Comparison of ENCODE assay signal across 16 mouse cellular contexts in the genomic region with DNA sequence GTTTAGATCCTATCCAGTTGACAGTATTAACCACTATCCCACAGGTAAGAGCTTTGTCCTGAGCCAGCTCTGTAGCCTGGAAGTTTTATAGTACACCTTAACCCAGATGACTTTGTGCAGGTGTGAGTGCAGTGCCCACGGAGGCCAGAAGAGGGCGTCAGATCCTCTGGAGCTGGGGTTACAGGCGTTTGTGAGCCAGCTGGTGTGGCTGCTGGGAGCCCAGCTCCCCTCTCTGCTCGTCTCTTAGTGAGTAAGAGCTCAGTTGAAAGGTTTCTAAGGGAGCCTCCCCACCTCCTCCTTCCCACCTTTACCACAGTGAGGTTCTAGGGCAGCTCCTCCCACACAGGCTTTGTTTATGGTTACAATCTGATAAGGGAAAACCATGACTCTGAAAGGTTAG. TPM values are rescaled to one million over a fixed set of nuclear protein-coding genes. Genes with fewer than 3 reads are reported as not detected.
DNase-seq lines count a peak whose midpoint lies in the region; ATAC-seq and TF ChIP-seq lines count a peak whose summit lies in the region.
"Had no signal": no experiment of that assay in that cellular context is flagged by ENCODE, and none has a peak within 500 bp of the region (broad histone marks: within the 10 kb centered on the region; RNA-seq: fewer than 3 reads in every experiment).

No protein-coding gene starts in this region.

- peak; percentile 29 for DNase-seq in liver, embryonic 11.5 days (ENCODE audit: low spot score)
- DNase-seq in liver = no peak
- peak; percentile 24 for DNase-seq in MEL (ENCODE audit: low read depth, low spot score)
- peak; percentile 89 for DNase-seq in induced T-regulatory cell, adult 2 months (ENCODE audit: low read depth)
- DNase-seq in thymus, postnatal 10 days (ENCODE audit: low spot score in 2 of 2) = peak; percentile 37 to 43
- DNase-seq in ovary, postnatal 36 days (ENCODE audit: low spot score) = no peak
- DNase-seq in embryo, embryonic 9.5 days (ENCODE audit: extremely low spot score) = no peak
- DNase-seq: adrenal gland, adult 2 months; gastrocnemius, postnatal 10 days; heart, postnatal 10 days; kidney, adult 18-20 months; layer of hippocampus, adult 9-11 months; lung, postnatal 4 days; right cerebral cortex, postnatal 25 days had no signal

- no peak for TF ChIP-seq EP300 in MEL (IDR thresholded peaks at IDR 0.05; ENCODE audit: low read depth in 1 of 2, low read length in 2 of 2)

- no peak overlapping the region for H3K27ac ChIP-seq in liver, embryonic 11.5 days (ENCODE audit: low read depth, low read length)
- H3K27ac ChIP-seq in MEL (ENCODE audit: control insufficient read depth, low read depth, low read length) = no peak overlapping the region

- 59% methylated on average over 4 of the region's 4 CpGs for WGBS in liver, embryonic 11.5 days

- no peak for TF ChIP-seq POLR2A in MEL (IDR thresholded peaks at IDR 0.05; ENCODE audit: control insufficient read depth in 1 of 2, insufficient read depth in 1 of 2, low read depth in 1 of 2, low read length in 2 of 2, poor library complexity in 1 of 2)

- peaks cover 5% of the 10 kb centered on the region; the same call in 1 of the 2 replicates for H3K27me3 ChIP-seq in liver, embryonic 11.5 days (replicated peaks; ENCODE audit: control insufficient read depth, insufficient read depth, low read length)
- H3K27me3 ChIP-seq in MEL (ENCODE audit: control insufficient read depth in 1 of 2, insufficient read depth in 2 of 2, low read length in 2 of 2) = no peaks in the 10 kb centered on the region; a peak in 1 of 4 replicates

- no peak overlapping the region for H3K4me2 ChIP-seq in liver, embryonic 11.5 days
- H3K4me2 ChIP-seq: limb, embryonic 15.5 days had no signal

- no peak overlapping the region for H3K9ac ChIP-seq in liver, embryonic 11.5 days (ENCODE audit: low read depth, low read length)
- H3K9ac ChIP-seq in MEL (ENCODE audit: control insufficient read depth, low read depth, low read length, poor library complexity, severe bottlenecking) = no peak overlapping the region
- H3K9ac ChIP-seq: limb, embryonic 15.5 days had no signal

- H3K36me3 ChIP-seq in liver, embryonic 11.5 days (ENCODE audit: control insufficient read depth, insufficient read depth, low read length) = no peaks in the 10 kb centered on the region
- H3K36me3 ChIP-seq in MEL (ENCODE audit: control insufficient read depth in 1 of 2, insufficient read depth in 2 of 2, low read length in 2 of 2) = no peaks in the 10 kb centered on the region
- H3K36me3 ChIP-seq: forebrain, embryonic 10.5 days; limb, embryonic 15.5 days had no signal

- H3K79me2 ChIP-seq in MEL (ENCODE audit: control insufficient read depth, insufficient read depth, low read length, poor library complexity) = no peaks in the 10 kb centered on the region

- no peaks in the 10 kb centered on the region for H3K4me1 ChIP-seq in liver, embryonic 11.5 days (replicated peaks; ENCODE audit: control insufficient read depth, insufficient read depth, low read length)
- H3K4me1 ChIP-seq in MEL (ENCODE audit: control insufficient read depth in 1 of 2, insufficient read depth in 2 of 2, low read length in 2 of 2) = no peaks in the 10 kb centered on the region; a peak in 1 of 4 replicates

- H3K9me3 ChIP-seq in liver, embryonic 11.5 days (ENCODE audit: control insufficient read depth, low read length) = no peaks in the 10 kb centered on the region
- H3K9me3 ChIP-seq in MEL (replicated peaks; ENCODE audit: insufficient read depth, low read length) = no peaks in the 10 kb centered on the region
- H3K9me3 ChIP-seq: limb, embryonic 15.5 days had no signal

- no peak for ATAC-seq in liver, embryonic 11.5 days (replicated peaks; ENCODE audit: low FRiP score)

- TF ChIP-seq CTCF in MEL (IDR thresholded peaks at IDR 0.05 in 2 of 3, conservative IDR thresholded peaks at IDR 0.05 in 1 of 3; ENCODE audit: control insufficient read depth in 1 of 3, insufficient read depth in 1 of 3, low read depth in 2 of 3, low read length in 3 of 3, poor library complexity in 1 of 3, severe bottlenecking in 1 of 3) = peak; percentile 26 to 42 (median 39)

- H3K4me3 ChIP-seq in liver, embryonic 11.5 days (ENCODE audit: low read depth, low read length) = no peak overlapping the region
- H3K4me3 ChIP-seq in MEL (ENCODE audit: control insufficient read depth in 1 of 2, insufficient read depth in 1 of 2, low read depth in 2 of 2, low read length in 2 of 2) = no peak overlapping the region
- H3K4me3 ChIP-seq: forebrain, embryonic 10.5 days; limb, embryonic 15.5 days had no signal

- no peak for TF ChIP-seq RAD21 in MEL (IDR thresholded peaks at IDR 0.05; ENCODE audit: low read depth, low read length)

TF ChIP-seq in MEL, 35 proteins besides CTCF, POLR2A, EP300 and RAD21:
- TF ChIP-seq SMC3 (IDR thresholded peaks at IDR 0.05; ENCODE audit: low read depth, low read length) = peak; percentile 11; the same call in 1 of the 2 replicates
- TF ChIP-seq MYC (IDR thresholded peaks at IDR 0.05; ENCODE audit: low read depth, low read length) = no peak
- 0 out of 2 replicates have a peak, but pooled peaks have one; percentile 33 for TF ChIP-seq GATA1 (IDR thresholded peaks at IDR 0.05; ENCODE audit: low read depth, low read length)

RNA-seq across cellular contexts. Expression of a gene that starts 18.9 kb away (rescaled TPM):
- polyA plus RNA-seq in liver, embryonic 11.5 days (2014; fragmentation: Nextera tagmentation; extraction: Ambion mirVana) = not detected in 2 replicates
- not detected in 2 replicates for total RNA-seq in MEL (2012; rRNA removed)
- polyA plus RNA-seq in MEL (2012; ENCODE audit: insufficient read depth in 1 of 2, insufficient read length in 2 of 2, low read depth in 1 of 2, low replicate concordance in 2 of 2, missing spikeins in 1 of 2) = under 1 TPM in 1 of 2 experiments, not detected in 1; 0.89 TPM
- total RNA-seq: gastrocnemius, postnatal 10 days; heart, postnatal 10 days had no signal
- polyA plus RNA-seq: adrenal gland, adult 2 months had no signal

RNA-seq across cellular contexts. Expression of a gene that starts 46.2 kb away (rescaled TPM):
- 9.8 and 11.2 TPM in 2 replicates for polyA plus RNA-seq in liver, embryonic 11.5 days (2014; fragmentation: Nextera tagmentation; extraction: Ambion mirVana)
- 0.07 TPM in 1 of 2 replicates, not detected in the other for total RNA-seq in MEL (2012; rRNA removed)
- not detected for polyA plus RNA-seq in MEL (2012; ENCODE audit: insufficient read depth in 1 of 2, insufficient read length in 2 of 2, low read depth in 1 of 2, low replicate concordance in 2 of 2, missing spikeins in 1 of 2)

Comparison
In these comparisons a context has a peak if more than half of its experiments do, and no peak if none do; other contexts are left out.
1. DNase-seq: peak in liver, embryonic 11.5 days (single experiment), MEL (single experiment), induced T-regulatory cell, adult 2 months (single experiment) and thymus, postnatal 10 days (2 of 2); none in liver (single experiment), ovary, postnatal 36 days (single experiment) and embryo, embryonic 9.5 days (single experiment).
2. RNA of a gene that starts 46.2 kb away (polyA plus RNA-seq): 9.8 to 11.2 TPM in liver, embryonic 11.5 days; not detected in MEL; every median in the first group is over 10 times any median in the second.